In the genomic region with DNA sequence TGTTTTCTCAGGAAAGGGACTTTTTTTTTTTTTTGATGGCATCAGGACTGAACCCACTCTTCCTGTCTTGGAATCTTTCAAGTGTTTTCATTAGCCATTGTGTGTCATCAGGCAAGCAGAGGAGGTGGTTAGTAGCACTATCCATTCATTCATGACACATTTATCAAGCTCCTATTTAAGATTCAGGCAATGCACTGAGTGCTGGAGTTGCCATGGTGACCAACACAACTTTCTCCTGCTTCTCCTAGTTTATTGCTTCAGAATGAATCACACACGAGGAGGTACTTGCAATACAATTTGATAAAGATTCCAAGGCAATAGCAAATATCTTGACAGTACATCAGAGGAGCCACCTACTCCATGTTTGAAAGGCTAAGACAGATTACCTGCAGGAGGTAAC, we compare ENCODE assay signal across 12 mouse cellular contexts. TPM values are rescaled to one million over a fixed set of nuclear protein-coding genes. Genes with fewer than 3 reads are reported as not detected.
DNase-seq lines count a peak whose midpoint lies in the region; ATAC-seq and TF ChIP-seq lines count a peak whose summit lies in the region.
"Had no signal": no experiment of that assay in that cellular context is flagged by ENCODE, and none has a peak within 500 bp of the region (broad histone marks: within the 10 kb centered on the region; RNA-seq: fewer than 3 reads in every experiment).

No protein-coding gene starts in this region.

- TF ChIP-seq CTCF in liver, adult 2 months (IDR thresholded peaks at IDR 0.05; ENCODE audit: low read depth, low read length): no peak
- no peak for TF ChIP-seq CTCF in liver, postnatal 0 days (IDR thresholded peaks at IDR 0.05; ENCODE audit: low read depth)
- no peak for TF ChIP-seq CTCF in embryonic fibroblast, embryonic 13.5 days (IDR thresholded peaks at IDR 0.05; ENCODE audit: borderline replicate concordance, insufficient read depth, low read length)
- TF ChIP-seq CTCF in left cerebral cortex, adult 2 months (IDR thresholded peaks at IDR 0.05): no peak

- peak; percentile 44 for DNase-seq in liver, adult 2 months (ENCODE audit: extremely low read depth, low read depth, low spot score)
- DNase-seq in liver, postnatal 0 days: no peak
- DNase-seq in left cerebral cortex, adult 2 months (ENCODE audit: extremely low spot score in 1 of 2, low spot score in 2 of 2): peak in 1 of 2 experiments; percentile 56
- peak; percentile 23 for DNase-seq in right cerebral cortex, postnatal 14 days
- DNase-seq in cerebellum, adult 9-10 months: no peak
- no peak for DNase-seq in kidney, adult 11 months
- no peak for DNase-seq in ovary, postnatal 10 days (ENCODE audit: low spot score)
- DNase-seq: gastrocnemius, postnatal 14 days had no signal

- no peak overlapping the region for H3K4me3 ChIP-seq in liver, adult 2 months (ENCODE audit: insufficient read depth, low read depth, low read length)
- no peak overlapping the region for H3K4me3 ChIP-seq in liver, postnatal 0 days (ENCODE audit: low read depth, low read length)
- H3K4me3 ChIP-seq in embryonic fibroblast, embryonic 13.5 days (ENCODE audit: insufficient read depth, low read length): no peak overlapping the region
- H3K4me3 ChIP-seq in left cerebral cortex, adult 2 months: no peak overlapping the region

- peaks cover 81% of the 10 kb centered on the region for H3K36me3 ChIP-seq in liver, adult 2 months (ENCODE audit: control insufficient read depth, insufficient read depth, low read length)
- 0 out of 2 replicates have a peak, but pooled peaks cover 4% of the 10 kb centered on the region for H3K36me3 ChIP-seq in liver, postnatal 0 days (replicated peaks; ENCODE audit: insufficient read depth, low read length)

- intact Hi-C loops in left cerebral cortex, adult 2 months (cut with DNase I): no loop called here

- no peak for TF ChIP-seq EP300 in liver, postnatal 0 days (IDR thresholded peaks at IDR 0.05; ENCODE audit: low read depth)

- H3K27me3 ChIP-seq in liver, adult 2 months (ENCODE audit: control insufficient read depth, insufficient read depth, low read length): no peaks in the 10 kb centered on the region
- no peaks in the 10 kb centered on the region for H3K27me3 ChIP-seq in liver, postnatal 0 days (ENCODE audit: insufficient read depth, low read length)

- no peaks in the 10 kb centered on the region for H3K9me3 ChIP-seq in liver, postnatal 0 days (ENCODE audit: low read length)

- H3K79me2 ChIP-seq in liver, adult 2 months (ENCODE audit: control insufficient read depth, insufficient read depth, low read length): peaks cover 6% of the 10 kb centered on the region

- no peak overlapping the region for H3K4me2 ChIP-seq in liver, postnatal 0 days (ENCODE audit: low read depth, low read length)

- 10% methylated on average over 1 of the region's 1 CpGs for WGBS in liver, adult 2 months
- 38% methylated on average over 1 of the region's 1 CpGs for WGBS in liver, postnatal 0 days (ENCODE audit: insufficient replicate concordance)

- ATAC-seq in liver, postnatal 0 days: no peak

- no peak for TF ChIP-seq POLR2A in liver, adult 2 months (IDR thresholded peaks at IDR 0.05; ENCODE audit: extremely low read depth, insufficient read depth, low read length)
- no peak for TF ChIP-seq POLR2A in embryonic fibroblast, embryonic 13.5 days (IDR thresholded peaks at IDR 0.05; ENCODE audit: low read depth, low read length)

- peaks cover 36% of the 10 kb centered on the region for H3K4me1 ChIP-seq in liver, adult 2 months (ENCODE audit: control insufficient read depth, insufficient read depth, low read length)
- H3K4me1 ChIP-seq in liver, postnatal 0 days (ENCODE audit: insufficient read depth): no peaks in the 10 kb centered on the region
- peaks cover 15% of the 10 kb centered on the region for H3K4me1 ChIP-seq in embryonic fibroblast, embryonic 13.5 days (ENCODE audit: control insufficient read depth, insufficient read depth, low read length)

- no peak overlapping the region for H3K9ac ChIP-seq in liver, adult 2 months (ENCODE audit: low read depth, low read length)
- H3K9ac ChIP-seq in liver, postnatal 0 days (replicated peaks): no peak overlapping the region

- no peak overlapping the region for H3K27ac ChIP-seq in liver, adult 2 months (replicated peaks; ENCODE audit: insufficient read depth, low read depth, low read length)
- H3K27ac ChIP-seq in liver, postnatal 0 days (ENCODE audit: low read depth): no peak overlapping the region
- H3K27ac ChIP-seq in embryonic fibroblast, embryonic 13.5 days (ENCODE audit: insufficient read depth, low read length): peak overlapping the region; percentile 64; the same call in 1 of the 2 replicates
- H3K27ac ChIP-seq in left cerebral cortex, adult 2 months: peak overlapping the region; percentile 63

RNA-seq across cellular contexts. Expression of a gene that starts 8.0 kb away (rescaled TPM):
- total RNA-seq in liver, adult 2 months (2014; rRNA removed): 11.0 and 15.6 TPM in 2 replicates
- polyA plus RNA-seq in liver, adult 2 months (2012; rRNA removed): 6.2 and 6.6 TPM in 2 replicates
- polyA plus RNA-seq in liver, postnatal 0 days (2015; fragmentation: Nextera tagmentation; extraction: Ambion mirVana): 3.9 and 4.0 TPM in 2 replicates
- not detected in 2 replicates for polyA plus RNA-seq in embryonic fibroblast, embryonic 13.5 days (2011; ENCODE audit: insufficient read length, low read depth, missing spikeins)
- not detected for total RNA-seq in left cerebral cortex, adult 2 months (2021)
- total RNA-seq: gastrocnemius, postnatal 14 days; left cerebral cortex, postnatal 10 days; MEL had no signal
- polyA plus RNA-seq: lung, embryonic 16.5 days had no signal

RNA-seq across cellular contexts. Expression of a gene that starts 37.1 kb away (rescaled TPM):
- 1,668 and 2,080 TPM in 2 replicates for total RNA-seq in liver, adult 2 months (2014; rRNA removed)
- 512 and 535 TPM in 2 replicates for polyA plus RNA-seq in liver, adult 2 months (2012; rRNA removed)
- 213 and 245 TPM in 2 replicates for polyA plus RNA-seq in liver, postnatal 0 days (2015; fragmentation: Nextera tagmentation; extraction: Ambion mirVana)
- polyA plus RNA-seq in embryonic fibroblast, embryonic 13.5 days (2011; ENCODE audit: insufficient read length, low read depth, missing spikeins): not detected in 2 replicates
- total RNA-seq in left cerebral cortex, adult 2 months (2021): under 1 TPM; 0.27 to 0.37 TPM
- total RNA-seq: gastrocnemius, postnatal 14 days; MEL had no signal

RNA-seq across cellular contexts. Expression of a gene that starts 43.7 kb away (rescaled TPM):
- not detected in 2 replicates for total RNA-seq in liver, adult 2 months (2014; rRNA removed)
- not detected in 2 replicates for polyA plus RNA-seq in liver, adult 2 months (2012; rRNA removed)
- not detected in 2 replicates for polyA plus RNA-seq in liver, postnatal 0 days (2015; fragmentation: Nextera tagmentation; extraction: Ambion mirVana)
- polyA plus RNA-seq in embryonic fibroblast, embryonic 13.5 days (2011; ENCODE audit: insufficient read length, low read depth, missing spikeins): 0.56 TPM in 1 of 2 replicates, not detected in the other
- not detected for total RNA-seq in left cerebral cortex, adult 2 months (2021)
- total RNA-seq: gastrocnemius, postnatal 14 days; left cerebral cortex, postnatal 10 days had no signal
- polyA plus RNA-seq: lung, embryonic 16.5 days had no signal

Comparison
In these comparisons a context has a peak if more than half of its experiments do, and no peak if none do; other contexts are left out.
1. DNase-seq: peak in liver, adult 2 months (single experiment) and right cerebral cortex, postnatal 14 days (single experiment); none in liver, postnatal 0 days (single experiment), cerebellum, adult 9-10 months (single experiment), kidney, adult 11 months (single experiment) and ovary, postnatal 10 days (single experiment).
2. H3K27ac ChIP-seq: peak in embryonic fibroblast, embryonic 13.5 days (single experiment) and left cerebral cortex, adult 2 months (single experiment); none in liver, adult 2 months (single experiment) and liver, postnatal 0 days (single experiment).
3. RNA of a gene that starts 37.1 kb away (polyA plus RNA-seq): 512 to 535 TPM in liver, adult 2 months and 213 to 245 TPM in liver, postnatal 0 days; not detected in embryonic fibroblast, embryonic 13.5 days; every median in the first group is over 100 times any median in the second.